Mouse (Mus musculus) MEL (cell line): Measurements from ENCODE around the gene Adamts2. TPM values are rescaled to one million over a fixed set of nuclear protein-coding genes. Genes with fewer than 3 reads are reported as not detected.

Experiments used
- DNase-seq: peaks from one replicate; pipeline ENCODE4 v3.0.0; 2011; ENCODE audit warnings: low read depth, low spot score
- H3K27ac ChIP-seq: 2 replicates; pipeline ENCODE4 v1.5.1; 2012; ENCODE audit warnings: low read depth, mild to moderate bottlenecking, control low read depth, low read length, moderate library complexity; ENCODE audit not compliant: control insufficient read depth
- H3K27me3 ChIP-seq, 2 experiments: fragments of 150-350 bp in 1 of 2; sonication (generic) in 1 of 2; 2 replicates each; pipeline ENCODE4 v1.6.1; 2012; ENCODE audit warnings: low read length in 2 of 2, mild to moderate bottlenecking in 2 of 2, improper control_type of control experiment in 1 of 2, moderate library complexity in 1 of 2; ENCODE audit not compliant: insufficient read depth in 2 of 2, control insufficient read depth in 1 of 2
- H3K36me3 ChIP-seq, 2 experiments: 2 replicates each; pipeline ENCODE4 v1.6.1; 2012 to 2014; ENCODE audit warnings: low read length in 2 of 2, improper control_type of control experiment in 1 of 2, inconsistent platforms in 1 of 2, mild to moderate bottlenecking in 1 of 2; ENCODE audit not compliant: insufficient read depth in 2 of 2, control insufficient read depth in 1 of 2
- H3K4me1 ChIP-seq, 2 experiments: fragments of 150-350 bp in 1 of 2; sonication (generic) in 1 of 2; 2 replicates each; pipeline ENCODE4 v1.6.1; 2012; ENCODE audit warnings: low read length in 2 of 2, improper control_type of control experiment in 1 of 2, mild to moderate bottlenecking in 1 of 2; ENCODE audit not compliant: insufficient read depth in 2 of 2, control insufficient read depth in 1 of 2
- H3K4me3 ChIP-seq, 2 experiments: fragments of 150-350 bp in 1 of 2; sonication (generic) in 1 of 2; 2 replicates each; pipeline ENCODE4 v1.5.1; 2012; ENCODE audit warnings: low read depth in 2 of 2, low read length in 2 of 2, mild to moderate bottlenecking in 2 of 2, moderate library complexity in 2 of 2, control low read depth in 1 of 2, improper control_type of control experiment in 1 of 2; ENCODE audit not compliant: control insufficient read depth in 1 of 2, insufficient read depth in 1 of 2
- H3K79me2 ChIP-seq: 2 replicates; pipeline ENCODE4 v1.6.1; 2012; ENCODE audit warnings: mild to moderate bottlenecking, low read length, moderate library complexity; ENCODE audit not compliant: control insufficient read depth, poor library complexity, insufficient read depth
- H3K9ac ChIP-seq: 2 replicates; pipeline ENCODE4 v1.6.1; 2012; ENCODE audit warnings: low read depth, mild to moderate bottlenecking, control low read depth, low read length, moderate library complexity; ENCODE audit not compliant: control insufficient read depth, poor library complexity, severe bottlenecking
- H3K9me3 ChIP-seq: fragments of 150-350 bp; sonication (generic); replicated peaks from 2 replicates; pipeline ENCODE4 v1.6.1; 2012; ENCODE audit warnings: mild to moderate bottlenecking, low read length, improper control_type of control experiment, moderate library complexity; ENCODE audit not compliant: insufficient read depth
- BHLHE40 ChIP-seq: IDR thresholded peaks from 2 replicates; pipeline ENCODE4 v1.6.1; 2012; ENCODE audit warnings: low read depth, mild to moderate bottlenecking, inconsistent platforms, low read length, improper control_type of control experiment, borderline replicate concordance
- CHD2 ChIP-seq: IDR thresholded peaks from 2 replicates; pipeline ENCODE4 v1.6.1; 2011; ENCODE audit warnings: low read length, improper control_type of control experiment
- E2F4 ChIP-seq: IDR thresholded peaks from 2 replicates; pipeline ENCODE4 v1.6.1; 2011; ENCODE audit warnings: low read depth, low read length, improper control_type of control experiment, borderline replicate concordance
- ELF1 ChIP-seq: IDR thresholded peaks from 2 replicates; pipeline ENCODE4 v1.6.1; 2014; ENCODE audit warnings: low read depth, mild to moderate bottlenecking, inconsistent platforms, low read length, improper control_type of control experiment, moderate library complexity
- ETS1 ChIP-seq: IDR thresholded peaks from 2 replicates; pipeline ENCODE4 v1.6.1; 2012; ENCODE audit warnings: low read depth, mild to moderate bottlenecking, inconsistent platforms, low read length, improper control_type of control experiment, moderate library complexity
- GABPA ChIP-seq: IDR thresholded peaks from 2 replicates; pipeline ENCODE4 v1.6.1; 2012; ENCODE audit warnings: low read depth, mild to moderate bottlenecking, inconsistent platforms, low read length, improper control_type of control experiment, moderate library complexity
- GATA1 ChIP-seq: IDR thresholded peaks from 2 replicates; pipeline ENCODE4 v1.6.1; 2011; ENCODE audit warnings: low read depth, low read length, improper control_type of control experiment
- HCFC1 ChIP-seq: IDR thresholded peaks from 2 replicates; pipeline ENCODE4 v1.6.1; 2012; ENCODE audit warnings: low read depth, mild to moderate bottlenecking, inconsistent platforms, low read length, improper control_type of control experiment, moderate library complexity
- MAFK ChIP-seq: IDR thresholded peaks from 2 replicates; pipeline ENCODE4 v1.6.1; 2011; ENCODE audit warnings: low read depth, mild to moderate bottlenecking, low read length, improper control_type of control experiment, borderline replicate concordance
- MAX ChIP-seq: IDR thresholded peaks from 2 replicates; pipeline ENCODE4 v1.6.1; 2011; ENCODE audit warnings: low read length, improper control_type of control experiment
- POLR2AphosphoS5 ChIP-seq: IDR thresholded peaks from 2 replicates; pipeline ENCODE4 v1.6.1; 2012; ENCODE audit warnings: low read depth, borderline replicate concordance, mild to moderate bottlenecking, inconsistent platforms, low read length, moderate library complexity, mixed read lengths
- RAD21 ChIP-seq: IDR thresholded peaks from 2 replicates; pipeline ENCODE4 v1.6.1; 2011; ENCODE audit warnings: mild to moderate bottlenecking, low read depth, low read length, improper control_type of control experiment
- RCOR1 ChIP-seq: IDR thresholded peaks from 2 replicates; pipeline ENCODE4 v1.6.1; 2012; ENCODE audit warnings: low read depth, mild to moderate bottlenecking, inconsistent platforms, low read length, improper control_type of control experiment
- TAL1 ChIP-seq: IDR thresholded peaks from 2 replicates; pipeline ENCODE4 v1.6.1; 2012; ENCODE audit warnings: mild to moderate bottlenecking, inconsistent platforms, low read length, moderate library complexity, mixed read lengths
- TCF12 ChIP-seq: IDR thresholded peaks from 2 replicates; pipeline ENCODE4 v1.6.1; 2014; ENCODE audit warnings: low read depth, mild to moderate bottlenecking, inconsistent platforms, low read length, improper control_type of control experiment, moderate library complexity
- USF1 ChIP-seq: IDR thresholded peaks from 2 replicates; pipeline ENCODE4 v1.6.1; 2014; ENCODE audit warnings: low read depth, mild to moderate bottlenecking, inconsistent platforms, low read length, improper control_type of control experiment, moderate library complexity
- USF2 ChIP-seq, 2 experiments: IDR thresholded peaks; 2 replicates each; pipeline ENCODE4 v1.6.1; 2011 to 2012; ENCODE audit warnings: improper control_type of control experiment in 2 of 2, low read length in 2 of 2, borderline replicate concordance in 1 of 2, inconsistent platforms in 1 of 2, low read depth in 1 of 2, mild to moderate bottlenecking in 1 of 2; ENCODE audit not compliant: insufficient read depth in 1 of 2
- polyA plus RNA-seq, 2 experiments: library from polyadenylated mRNA; stranded (reverse) in 1 of 2; unstranded in 1 of 2; fragments of >175 nt in 1 of 2; fragments of >200 nt in 1 of 2; gene quantifications; 2 replicates each; pipeline versions ENCODE4 v1.2.1 to v1.2.4; 2012; ENCODE audit warnings: low replicate concordance in 2 of 2, low read depth in 1 of 2; ENCODE audit not compliant: insufficient read length in 2 of 2, insufficient read depth in 1 of 2, missing spikeins in 1 of 2
- total RNA-seq: library from RNA; depleted of rRNA; stranded (reverse); fragments of 300-350 nt; gene quantifications from 2 replicates; pipeline ENCODE4 v1.2.3, GENCODE M21; 2012

Adamts2 gene
- total and polyA plus RNA-seq, 3 experiments, result not detected

GRCm38 (mm10) chr11:50628915-50629314, 27.0 kb downstream of the Adamts2 start:
- Histone ChIP-seq H3K36me3 (no peaks in the 10 kb centered on the region), H3K9me3 (no peaks in the 10 kb centered on the region), H3K27me3 (no peaks in the 10 kb centered on the region), H3K4me3 (no peak overlapping the region), H3K27ac (no peak overlapping the region), H3K79me2 (no peaks in the 10 kb centered on the region), H3K4me1 (no peaks in the 10 kb centered on the region), H3K9ac (no peak overlapping the region)
- no peak for DNase-seq
- no peak for TF ChIP-seq POLR2AphosphoS5
- no peak for TF ChIP-seq ETS1
- no peak for TF ChIP-seq MAX
- TF ChIP-seq ELF1, result no peak
- no peak for TF ChIP-seq RCOR1
- no peak for TF ChIP-seq E2F4
- no peak for TF ChIP-seq USF1
- TF ChIP-seq USF2 (IDR thresholded peaks at IDR 0.05; ENCODE audit: borderline replicate concordance in 1 of 2, insufficient read depth in 1 of 2, low read depth in 1 of 2, low read length in 2 of 2), result no peak

DNA sequence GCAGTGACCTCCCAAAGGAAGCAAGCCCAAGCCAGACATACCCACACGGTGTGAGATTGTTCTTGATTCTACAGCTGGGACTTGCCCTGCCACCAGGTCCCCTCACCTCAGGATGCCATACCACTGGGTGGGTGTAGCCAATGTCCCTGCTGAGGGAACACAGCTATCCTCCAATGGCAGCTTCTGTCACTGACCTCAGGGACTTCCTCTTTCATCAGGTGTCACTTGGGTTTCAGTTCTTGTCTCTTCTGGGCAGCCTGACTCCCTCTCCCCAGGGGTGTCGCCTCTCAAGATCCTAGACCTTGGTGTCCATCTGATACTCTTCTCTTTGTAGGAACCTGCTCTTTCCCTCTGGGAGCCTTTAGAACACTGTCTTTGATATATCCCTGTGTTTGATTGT, 28.6 kb downstream of the Adamts2 start:
- no peak overlapping the region for H3K27ac ChIP-seq
- H3K4me3 ChIP-seq, result no peak overlapping the region
- H3K4me1 ChIP-seq, result no peaks in the 10 kb centered on the region
- TF ChIP-seq USF2 (IDR thresholded peaks at IDR 0.05; ENCODE audit: borderline replicate concordance in 1 of 2, insufficient read depth in 1 of 2, low read depth in 1 of 2, low read length in 2 of 2) (no peak), TCF12 (no peak), GATA1 (no peak), HCFC1 (no peak), MAFK (no peak)
- TF ChIP-seq, all 39 proteins: peak for 0
- Histone ChIP-seq H3K79me2 (no peaks in the 10 kb centered on the region), H3K9me3 (no peaks in the 10 kb centered on the region), H3K9ac (no peak overlapping the region), H3K36me3 (no peaks in the 10 kb centered on the region), H3K27me3 (no peaks in the 10 kb centered on the region)
- no peak for DNase-seq

DNA sequence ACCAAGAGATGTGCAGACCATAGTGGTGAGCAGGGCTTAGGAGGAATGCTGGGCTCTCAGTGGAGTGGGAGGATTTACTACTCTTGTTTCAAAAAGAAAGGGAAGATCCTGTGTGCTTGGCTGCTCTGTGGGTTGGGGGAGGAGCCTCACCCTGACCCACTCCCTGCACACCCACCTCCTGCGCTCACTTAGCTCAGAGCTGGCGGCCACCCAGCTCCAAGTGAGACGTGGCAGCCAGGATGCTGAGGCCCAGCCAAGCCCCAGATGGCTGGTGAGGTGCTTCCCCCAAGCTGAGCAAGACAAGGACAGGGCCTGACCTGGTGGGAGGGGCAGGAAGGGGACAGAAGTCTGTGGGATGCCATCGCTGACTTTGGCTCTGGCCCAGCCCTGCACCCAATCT, 30.4 kb downstream of the Adamts2 start:
- Histone ChIP-seq H3K9me3 (no peaks in the 10 kb centered on the region), H3K9ac (no peak overlapping the region)

More for the DNA sequence above, 30.4 kb downstream of the Adamts2 start:
- H3K4me1 ChIP-seq, result no peaks in the 10 kb centered on the region
- no peaks in the 10 kb centered on the region for H3K27me3 ChIP-seq
- H3K4me3 ChIP-seq, result no peak overlapping the region
- no peak overlapping the region for H3K27ac ChIP-seq
- TF ChIP-seq TAL1 (no peak), GABPA (no peak), RAD21 (no peak), BHLHE40 (no peak), CHD2 (no peak), MAX (no peak)
- H3K36me3 ChIP-seq, result no peaks in the 10 kb centered on the region
- no peaks in the 10 kb centered on the region for H3K79me2 ChIP-seq
- DNase-seq, result no peak
